In genomic region chr5:9265586-9266279, GRCm38 (mm10) we compare ENCODE assay signal across 8 mouse cellular contexts. TPM values are rescaled to one million over a fixed set of nuclear protein-coding genes. Genes with fewer than 3 reads are reported as not detected.
DNase-seq lines count a peak whose midpoint lies in the region; ATAC-seq lines count a peak whose summit lies in the region.

9330182L06Rik (plus strand) TSS chr5:9266118.

- peak within 1 kb of the TSS; percentile 58 for H3K4me3 ChIP-seq in brown adipose tissue, adult 24 weeks (ENCODE audit: insufficient read depth, low read depth, low read length)
- H3K4me3 ChIP-seq in forebrain, embryonic 13.5 days = peak within 1 kb of the TSS; percentile 72
- H3K4me3 ChIP-seq in hindbrain, embryonic 13.5 days = peak within 1 kb of the TSS; percentile 77
- H3K4me3 ChIP-seq in lung, embryonic 15.5 days = peak within 1 kb of the TSS; percentile 61

- under 1% methylated on average over 35 of the region's 47 CpGs for WGBS in forebrain, embryonic 13.5 days
- under 1% methylated on average over 44 of the region's 47 CpGs for WGBS in hindbrain, embryonic 13.5 days
- under 1% methylated on average over 43 of the region's 47 CpGs for whole genome bisulfite sequencing in lung, embryonic 15.5 days

- H3K9ac ChIP-seq in forebrain, embryonic 13.5 days = peak within 1 kb of the TSS; percentile 81
- H3K9ac ChIP-seq in hindbrain, embryonic 13.5 days = peak within 1 kb of the TSS; percentile 89
- H3K9ac ChIP-seq in lung, embryonic 15.5 days = peak within 1 kb of the TSS; percentile 56

- H3K4me2 ChIP-seq in forebrain, embryonic 13.5 days = peak within 1 kb of the TSS; percentile 85
- peak within 1 kb of the TSS; percentile 73 for H3K4me2 ChIP-seq in hindbrain, embryonic 13.5 days
- H3K4me2 ChIP-seq in lung, embryonic 15.5 days = peak within 1 kb of the TSS; percentile 97

- no peak within 1 kb of the TSS for H3K27ac ChIP-seq in brown adipose tissue, adult 24 weeks (replicated peaks; ENCODE audit: low read depth, low read length)
- peak within 1 kb of the TSS; percentile 86 for H3K27ac ChIP-seq in forebrain, embryonic 13.5 days
- peak within 1 kb of the TSS; percentile 96 for H3K27ac ChIP-seq in hindbrain, embryonic 13.5 days
- H3K27ac ChIP-seq in lung, embryonic 15.5 days = no peak within 1 kb of the TSS; the same call in 1 of the 2 replicates

- H3K9me3 ChIP-seq in forebrain, embryonic 13.5 days (replicated peaks) = no peaks in the 10 kb centered on the region
- no peaks in the 10 kb centered on the region for H3K9me3 ChIP-seq in hindbrain, embryonic 13.5 days
- H3K9me3 ChIP-seq in lung, embryonic 15.5 days = no peaks in the 10 kb centered on the region

- ATAC-seq in forebrain, embryonic 13.5 days = peak; percentile 96
- peak; percentile 97 for ATAC-seq in hindbrain, embryonic 13.5 days (ENCODE audit: low FRiP score)
- ATAC-seq in lung, embryonic 15.5 days (ENCODE audit: borderline replicate concordance, extremely low read depth, low FRiP score, low TSS enrichment) = peak; percentile 88

- no peaks in the 10 kb centered on the region for H3K4me1 ChIP-seq in brown adipose tissue, adult 24 weeks (ENCODE audit: control insufficient read depth, insufficient read depth, insufficient read length, low read length)
- peaks cover 12% of the 10 kb centered on the region; the same call in 1 of the 2 replicates for H3K4me1 ChIP-seq in forebrain, embryonic 13.5 days
- peaks cover 27% of the 10 kb centered on the region for H3K4me1 ChIP-seq in hindbrain, embryonic 13.5 days (replicated peaks)
- no peaks in the 10 kb centered on the region for H3K4me1 ChIP-seq in lung, embryonic 15.5 days

- peaks cover 7% of the 10 kb centered on the region; the same call in 1 of the 2 replicates for H3K27me3 ChIP-seq in forebrain, embryonic 13.5 days
- H3K27me3 ChIP-seq in hindbrain, embryonic 13.5 days = no peaks in the 10 kb centered on the region
- H3K27me3 ChIP-seq in lung, embryonic 15.5 days = peaks cover 8% of the 10 kb centered on the region

- no peaks in the 10 kb centered on the region for H3K36me3 ChIP-seq in forebrain, embryonic 13.5 days (ENCODE audit: poor library complexity, severe bottlenecking)
- H3K36me3 ChIP-seq in hindbrain, embryonic 13.5 days = no peaks in the 10 kb centered on the region
- H3K36me3 ChIP-seq in lung, embryonic 15.5 days = no peaks in the 10 kb centered on the region

- DNase-seq in Muller cell, postnatal 12 days (ENCODE audit: inconsistent ontology term) = peak; percentile 87
- peak; percentile 69 to 71 for DNase-seq in layer of hippocampus, postnatal 14 days (ENCODE audit: low spot score in 2 of 2)
- peak; percentile 25 for DNase-seq in ovary, postnatal 14 days (ENCODE audit: low spot score)
- DNase-seq in yolk sac, embryonic 10.5 days (ENCODE audit: low spot score) = peak; percentile 29

RNA-seq across cellular contexts. Expression of gene 9330182L06Rik, which starts in this region (rescaled TPM):
- polyA plus RNA-seq in brown adipose tissue, adult 24 weeks (2012; ENCODE audit: insufficient read depth, insufficient read length, missing spikeins) = 0.36 TPM in 1 of 2 replicates, not detected in the other
- polyA plus RNA-seq in forebrain, embryonic 13.5 days (2015; fragmentation: Nextera tagmentation; extraction: Ambion mirVana) = 4.9 and 6.3 TPM in 2 replicates
- 17.9 and 20.1 TPM in 2 replicates for polyA plus RNA-seq in hindbrain, embryonic 13.5 days (2015; fragmentation: Nextera tagmentation; extraction: Ambion mirVana)
- total RNA-seq in layer of hippocampus, postnatal 14 days (2021) = 10 to 100 TPM; 25.0 to 27.6 TPM
- polyA plus RNA-seq in lung, embryonic 15.5 days (2015; fragmentation: Nextera tagmentation; extraction: Ambion mirVana) = 2.3 and 3.0 TPM in 2 replicates

Comparison
In these comparisons a context has a peak if more than half of its experiments do, and no peak if none do; other contexts are left out.
1. DNase-seq: peak in every context shown above with its lines; median percentile 87 in Muller cell, postnatal 12 days; 70 in layer of hippocampus, postnatal 14 days; 29 in yolk sac, embryonic 10.5 days; 25 in ovary, postnatal 14 days.
2. H3K27ac ChIP-seq: peak in forebrain, embryonic 13.5 days (single experiment) and hindbrain, embryonic 13.5 days (single experiment); none in brown adipose tissue, adult 24 weeks (single experiment) and lung, embryonic 15.5 days (single experiment).
3. Peak in every context shown above with its lines, with median percentiles within 50 percentile points of each other: H3K4me3 ChIP-seq, ATAC-seq, H3K4me2 ChIP-seq and H3K9ac ChIP-seq.